Mouse (Mus musculus): ENCODE results near the gene Mtss1l. TPM values are rescaled to one million over a fixed set of nuclear protein-coding genes. Genes with fewer than 3 reads are reported as not detected.
"Not testable (repeated sequence)": the region's sequence is repeated elsewhere in the genome, so short reads cannot be mapped to it uniquely, and the experiment has no call there.

The Mtss1l gene
- polyA plus RNA-seq, 1 experiment from 2014 or later = 9.6 TPM

- Histone ChIP-seq H3K4me2 (replicated peaks) (no peak overlapping the region), H3K4me3 (replicated peaks) (no peak overlapping the region), H3K36me3 (no peaks in the 10 kb centered on the region), H3K9me3 (no peaks in the 10 kb centered on the region), H3K27ac (no peak overlapping the region), H3K27me3 (replicated peaks) (no peaks in the 10 kb centered on the region), H3K9ac (no peak overlapping the region), H3K4me1 (replicated peaks) (no peaks in the 10 kb centered on the region)
- ATAC-seq = no peak
- 64% methylated on average over 3 of the region's 3 CpGs for WGBS
Measured at GRCm38 (mm10) chr8:110774047-110774446, 52.8 kb downstream of the Mtss1l start.

DNA sequence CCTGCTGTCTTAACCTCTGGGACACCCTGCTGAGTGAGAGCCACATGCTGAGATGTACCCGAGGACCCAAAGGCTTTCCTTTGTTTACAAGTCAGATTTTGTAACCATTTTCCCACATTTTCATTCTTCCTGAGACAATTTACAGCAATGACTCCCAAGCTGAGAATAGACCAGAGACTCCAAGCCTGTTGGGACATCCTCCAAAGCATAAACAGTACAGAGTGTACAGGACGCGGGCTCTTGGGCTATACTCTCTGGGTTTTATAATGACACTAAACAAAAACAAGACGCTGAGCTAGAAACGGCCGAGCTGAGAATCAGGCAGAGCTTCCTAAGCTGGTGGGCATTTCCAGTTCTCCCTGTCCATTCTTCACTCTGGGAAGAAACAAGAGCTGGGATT lies 53.4 kb downstream of the Mtss1l start:
- no peaks in the 10 kb centered on the region for H3K36me3 ChIP-seq
- no peak overlapping the region for H3K4me2 ChIP-seq (replicated peaks)
- H3K4me1 ChIP-seq (replicated peaks) = no peaks in the 10 kb centered on the region
- no peak overlapping the region for H3K4me3 ChIP-seq (replicated peaks)
- no peak for ATAC-seq
- no peaks in the 10 kb centered on the region for H3K9me3 ChIP-seq
- WGBS = 76% methylated on average over 6 of the region's 6 CpGs
- H3K27ac ChIP-seq = no peak overlapping the region
- no peaks in the 10 kb centered on the region for H3K27me3 ChIP-seq (replicated peaks)
- H3K9ac ChIP-seq = no peak overlapping the region

- no peaks in the 10 kb centered on the region for H3K9me3 ChIP-seq
- 75% methylated on average over 8 of the region's 8 CpGs for WGBS
- no peaks in the 10 kb centered on the region for H3K27me3 ChIP-seq (replicated peaks)
- H3K4me2 ChIP-seq (replicated peaks) = no peak overlapping the region
- H3K9ac ChIP-seq = no peak overlapping the region
- no peak for ATAC-seq
- H3K4me1 ChIP-seq (replicated peaks) = no peaks in the 10 kb centered on the region
- H3K36me3 ChIP-seq = no peaks in the 10 kb centered on the region
- no peak overlapping the region for H3K27ac ChIP-seq
- no peak overlapping the region for H3K4me3 ChIP-seq (replicated peaks)
Measured at GRCm38 (mm10) chr8:110775316-110775715, 54.0 kb downstream of the Mtss1l start.

- ATAC-seq = no peak
- H3K4me3 ChIP-seq (replicated peaks) = no peak overlapping the region
- H3K36me3 ChIP-seq = no peaks in the 10 kb centered on the region
- WGBS = 84% methylated on average over 3 of the region's 3 CpGs
- H3K9me3 ChIP-seq = no peaks in the 10 kb centered on the region
- no peaks in the 10 kb centered on the region for H3K4me1 ChIP-seq (replicated peaks)
- no peak overlapping the region for H3K27ac ChIP-seq
- no peak overlapping the region for H3K4me2 ChIP-seq (replicated peaks)
- no peaks in the 10 kb centered on the region for H3K27me3 ChIP-seq (replicated peaks)
- H3K9ac ChIP-seq = no peak overlapping the region
Measured at GRCm38 (mm10) chr8:110775721-110776120, 54.4 kb downstream of the Mtss1l start.

GRCm38 (mm10) chr8:110776335-110776734 lies 55.1 kb downstream of the Mtss1l start:
- Histone ChIP-seq H3K4me1 (replicated peaks) (no peaks in the 10 kb centered on the region), H3K4me3 (replicated peaks) (no peak overlapping the region), H3K9me3 (no peaks in the 10 kb centered on the region), H3K4me2 (replicated peaks) (no peak overlapping the region), H3K36me3 (no peaks in the 10 kb centered on the region), H3K9ac (no peak overlapping the region), H3K27ac (no peak overlapping the region), H3K27me3 (replicated peaks) (no peaks in the 10 kb centered on the region)
- no peak for ATAC-seq
- WGBS = 95% methylated on average over 3 of the region's 3 CpGs

GRCm38 (mm10) chr8:110779924-110780718 lies 58.8 kb downstream of the Mtss1l start:
- no peak overlapping the region for H3K27ac ChIP-seq
- WGBS = 65% methylated on average over 13 of the region's 13 CpGs
- no peaks in the 10 kb centered on the region for H3K36me3 ChIP-seq
- no peak overlapping the region for H3K4me3 ChIP-seq (replicated peaks)
- H3K27me3 ChIP-seq (replicated peaks) = no peaks in the 10 kb centered on the region
- no peak overlapping the region for H3K4me2 ChIP-seq (replicated peaks)
- no peak overlapping the region for H3K9ac ChIP-seq
- H3K9me3 ChIP-seq = no peaks in the 10 kb centered on the region
- no peaks in the 10 kb centered on the region for H3K4me1 ChIP-seq (replicated peaks)
- ATAC-seq = no peak

DNA sequence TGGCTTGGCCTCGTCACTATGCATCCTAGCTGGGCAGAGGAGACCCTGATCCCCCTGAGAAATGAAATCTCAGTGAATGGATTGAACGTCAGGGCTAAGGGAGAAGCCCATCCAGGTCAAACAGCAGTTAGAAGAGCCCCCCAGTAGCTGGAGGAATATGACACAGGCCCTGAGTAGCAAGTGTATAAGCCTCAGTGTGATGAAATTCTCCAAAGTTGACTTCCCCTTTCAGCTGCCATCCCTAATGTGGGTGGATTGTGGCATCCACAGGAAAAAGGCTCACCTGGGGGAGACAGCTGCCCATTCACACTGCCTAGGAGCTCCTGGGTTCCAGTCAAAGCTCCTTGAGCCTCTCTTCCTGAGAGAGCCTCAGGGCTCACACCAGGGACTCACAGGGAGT lies 64.1 kb downstream of the Mtss1l start:
- Histone ChIP-seq H3K4me1 (replicated peaks) (0 out of 2 replicates have a peak, but pooled peaks cover 4% of the 10 kb centered on the region), H3K9me3 (no peaks in the 10 kb centered on the region), H3K4me2 (replicated peaks) (no peak overlapping the region), H3K4me3 (replicated peaks) (no peak overlapping the region), H3K27me3 (replicated peaks) (no peaks in the 10 kb centered on the region), H3K9ac (no peak overlapping the region), H3K36me3 (no peaks in the 10 kb centered on the region), H3K27ac (no peak overlapping the region)
- 77% methylated on average over 2 of the region's 2 CpGs for WGBS
- ATAC-seq = no peak

DNA sequence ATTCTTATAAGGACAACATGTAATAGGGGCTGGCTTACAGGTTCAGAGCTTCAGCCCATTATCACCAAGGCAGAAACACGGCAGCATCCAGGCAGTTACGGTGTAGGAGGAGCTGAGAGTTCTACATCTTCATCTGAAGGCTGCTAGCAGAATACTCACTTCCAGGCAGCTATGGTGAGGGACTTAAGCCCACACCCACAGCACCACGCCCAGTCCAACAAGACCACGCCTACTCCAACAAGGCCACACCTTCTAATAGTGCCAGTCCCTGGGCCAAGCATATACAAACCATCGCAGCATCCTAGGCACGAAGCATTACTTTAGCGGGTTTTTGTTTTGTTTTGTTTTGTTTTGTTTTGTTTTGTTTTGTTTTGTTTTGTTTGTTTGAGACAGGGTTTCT lies 65.2 kb downstream of the Mtss1l start:
- ATAC-seq; H3K9ac ChIP-seq; H3K4me2 ChIP-seq (replicated peaks); H3K9me3 ChIP-seq; H3K27me3 ChIP-seq (replicated peaks); H3K4me1 ChIP-seq (replicated peaks); H3K27ac ChIP-seq; H3K36me3 ChIP-seq; H3K4me3 ChIP-seq (replicated peaks): not testable (repeated sequence)
- WGBS = 75% methylated on average over 7 of the region's 7 CpGs

DNA sequence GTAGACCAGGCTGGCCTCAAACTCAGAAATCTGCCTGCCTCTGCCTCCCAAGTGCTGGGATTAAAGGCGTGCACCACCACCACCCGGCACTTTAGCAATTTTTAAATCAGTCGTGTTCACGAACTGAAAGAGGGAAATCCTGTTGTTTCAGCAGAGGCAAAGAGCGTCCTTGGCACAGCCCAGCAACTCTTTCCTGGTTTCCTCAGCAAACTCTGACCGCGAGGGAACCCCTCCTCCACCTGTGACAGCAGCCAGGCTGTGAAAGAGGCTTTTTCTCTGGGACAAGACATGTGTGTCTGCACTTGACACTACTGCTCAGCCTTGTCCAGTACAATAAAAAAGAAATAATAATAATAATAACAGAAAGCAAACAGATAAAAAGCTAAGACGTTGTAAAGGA lies 65.7 kb downstream of the Mtss1l start:
- Histone ChIP-seq H3K4me2 (replicated peaks) (no peak overlapping the region), H3K9me3 (no peaks in the 10 kb centered on the region), H3K36me3 (no peaks in the 10 kb centered on the region), H3K4me3 (replicated peaks) (no peak overlapping the region), H3K9ac (no peak overlapping the region), H3K4me1 (replicated peaks) (0 out of 2 replicates have a peak, but pooled peaks cover 7% of the 10 kb centered on the region), H3K27ac (no peak overlapping the region), H3K27me3 (replicated peaks) (no peaks in the 10 kb centered on the region)
- WGBS = 70% methylated on average over 8 of the region's 8 CpGs
- ATAC-seq = no peak

- Histone ChIP-seq H3K36me3 (no peaks in the 10 kb centered on the region), H3K4me3 (replicated peaks) (no peak overlapping the region), H3K9ac (no peak overlapping the region), H3K4me2 (replicated peaks) (no peak overlapping the region), H3K9me3 (no peaks in the 10 kb centered on the region), H3K27me3 (replicated peaks) (no peaks in the 10 kb centered on the region), H3K4me1 (replicated peaks) (0 out of 2 replicates have a peak, but pooled peaks cover 7% of the 10 kb centered on the region), H3K27ac (no peak overlapping the region)
- WGBS = 84% methylated on average over 9 of the region's 9 CpGs
- no peak for ATAC-seq
Measured at GRCm38 (mm10) chr8:110787411-110787954, 66.2 kb downstream of the Mtss1l start.

- ATAC-seq = no peak
- no peaks in the 10 kb centered on the region for H3K9me3 ChIP-seq
- no peaks in the 10 kb centered on the region for H3K27me3 ChIP-seq (replicated peaks)
- H3K4me3 ChIP-seq (replicated peaks) = no peak overlapping the region
- no peak overlapping the region for H3K27ac ChIP-seq
- no peak overlapping the region for H3K4me2 ChIP-seq (replicated peaks)
- no peaks in the 10 kb centered on the region for H3K36me3 ChIP-seq
- H3K4me1 ChIP-seq (replicated peaks) = peaks cover 18% of the 10 kb centered on the region
- no peak overlapping the region for H3K9ac ChIP-seq
- 55% methylated on average over 12 of the region's 12 CpGs for WGBS
Measured at GRCm38 (mm10) chr8:110788981-110789380, 67.7 kb downstream of the Mtss1l start.

GRCm38 (mm10) chr8:110789571-110789970 lies 68.3 kb downstream of the Mtss1l start:
- Histone ChIP-seq H3K9me3 (no peaks in the 10 kb centered on the region), H3K36me3 (no peaks in the 10 kb centered on the region), H3K27ac (no peak overlapping the region), H3K4me2 (replicated peaks) (no peak overlapping the region), H3K4me1 (replicated peaks) (peaks cover 18% of the 10 kb centered on the region), H3K27me3 (replicated peaks) (no peaks in the 10 kb centered on the region), H3K9ac (no peak overlapping the region), H3K4me3 (replicated peaks) (no peak overlapping the region)
- 63% methylated on average over 12 of the region's 12 CpGs for WGBS
- ATAC-seq = no peak

DNA sequence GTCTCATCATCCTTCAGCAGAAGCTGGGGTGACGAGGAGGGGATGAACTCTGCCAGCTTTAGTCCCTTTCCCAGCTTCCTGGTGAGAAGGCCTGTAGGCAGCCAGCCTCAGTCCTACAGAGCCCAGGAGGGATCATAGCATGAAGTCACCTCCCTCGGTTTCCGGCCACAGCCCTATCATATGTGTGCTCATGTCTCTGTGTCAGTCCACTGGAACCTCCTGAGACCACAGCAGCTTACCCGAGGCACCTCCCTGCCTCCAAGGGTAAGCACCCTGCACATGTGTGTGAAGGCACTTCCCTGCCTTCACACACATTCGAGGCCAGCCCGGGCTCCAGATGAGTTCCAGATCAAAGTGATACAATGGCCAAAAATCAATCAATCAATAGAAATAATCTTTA lies 69.0 kb downstream of the Mtss1l start:
- no peaks in the 10 kb centered on the region for H3K9me3 ChIP-seq
- H3K27me3 ChIP-seq (replicated peaks) = no peaks in the 10 kb centered on the region
- no peaks in the 10 kb centered on the region for H3K36me3 ChIP-seq
- no peak overlapping the region for H3K4me2 ChIP-seq (replicated peaks)
- H3K9ac ChIP-seq = no peak overlapping the region
- H3K27ac ChIP-seq = no peak overlapping the region
- H3K4me1 ChIP-seq (replicated peaks) = peaks cover 18% of the 10 kb centered on the region
- ATAC-seq = no peak
- H3K4me3 ChIP-seq (replicated peaks) = no peak overlapping the region
- 45% methylated on average over 6 of the region's 6 CpGs for WGBS
